Mouse (Mus musculus): ENCODE measurements around the gene Dpp7. TPM values are rescaled to one million over a fixed set of nuclear protein-coding genes. Genes with fewer than 3 reads are reported as not detected.

The Dpp7 gene
- polyA plus RNA-seq (2015; fragmentation: Nextera tagmentation; extraction: Ambion mirVana) = 26.4 and 27.5 TPM in 2 replicates

GRCm38 (mm10) chr2:25356208-25357079, at the start of gene Dpp7:
Dpp7 (minus strand) TSS chr2:25356359.
- Histone ChIP-seq H3K4me1 (replicated peaks) (peaks cover 28% of the 10 kb centered on the region), H3K4me2 (peak within 1 kb of the TSS; percentile 88), H3K27me3 (no peaks in the 10 kb centered on the region), H3K36me3 (peaks cover 28% of the 10 kb centered on the region), H3K9me3 (no peaks in the 10 kb centered on the region), H3K9ac (peak within 1 kb of the TSS; percentile 72), H3K27ac (replicated peaks) (no peak within 1 kb of the TSS), H3K4me3 (peak within 1 kb of the TSS; percentile 54)
- ATAC-seq (ENCODE audit: low read depth) = peak; percentile 80
- WGBS = 4% methylated on average over 13 of the region's 13 CpGs

DNA sequence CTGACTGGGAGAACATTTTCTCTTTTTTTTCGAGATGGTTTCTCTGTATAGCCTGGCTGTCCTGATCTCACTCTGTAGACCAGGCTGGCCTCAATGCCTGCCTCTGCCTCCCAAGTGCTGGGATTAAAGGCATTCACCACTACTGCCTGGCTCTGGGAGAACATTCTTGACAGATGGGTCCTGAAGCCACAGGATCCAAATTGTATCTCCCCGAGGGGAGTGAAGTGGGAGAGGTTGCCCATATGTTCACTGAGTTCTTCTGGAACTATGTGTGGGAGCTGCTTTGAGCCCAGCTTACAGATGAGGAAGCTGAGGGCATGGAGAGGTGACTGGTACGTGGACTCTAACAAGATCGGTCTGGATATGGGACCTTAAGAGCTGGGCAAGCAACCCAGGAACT, 47.8 kb upstream of the Dpp7 start:
- 82% methylated on average over 4 of the region's 4 CpGs for WGBS
- Histone ChIP-seq H3K36me3 (peaks cover 27% of the 10 kb centered on the region), H3K4me2 (peak overlapping the region; percentile 79), H3K4me3 (peak overlapping the region; percentile 96), H3K27me3 (peaks cover 25% of the 10 kb centered on the region), H3K4me1 (replicated peaks) (peaks cover 47% of the 10 kb centered on the region), H3K9ac (peak overlapping the region; percentile 99), H3K27ac (replicated peaks) (peak overlapping the region; percentile 94; the same call in 1 of the 2 replicates), H3K9me3 (no peaks in the 10 kb centered on the region)
- ATAC-seq (ENCODE audit: low read depth) = no peak

- H3K27ac ChIP-seq (replicated peaks) = peak overlapping the region; percentile 94
- under 1% methylated on average over 54 of the region's 54 CpGs for WGBS
Measured at GRCm38 (mm10) chr2:25402972-25403601, 46.9 kb upstream of the Dpp7 start.

DNA sequence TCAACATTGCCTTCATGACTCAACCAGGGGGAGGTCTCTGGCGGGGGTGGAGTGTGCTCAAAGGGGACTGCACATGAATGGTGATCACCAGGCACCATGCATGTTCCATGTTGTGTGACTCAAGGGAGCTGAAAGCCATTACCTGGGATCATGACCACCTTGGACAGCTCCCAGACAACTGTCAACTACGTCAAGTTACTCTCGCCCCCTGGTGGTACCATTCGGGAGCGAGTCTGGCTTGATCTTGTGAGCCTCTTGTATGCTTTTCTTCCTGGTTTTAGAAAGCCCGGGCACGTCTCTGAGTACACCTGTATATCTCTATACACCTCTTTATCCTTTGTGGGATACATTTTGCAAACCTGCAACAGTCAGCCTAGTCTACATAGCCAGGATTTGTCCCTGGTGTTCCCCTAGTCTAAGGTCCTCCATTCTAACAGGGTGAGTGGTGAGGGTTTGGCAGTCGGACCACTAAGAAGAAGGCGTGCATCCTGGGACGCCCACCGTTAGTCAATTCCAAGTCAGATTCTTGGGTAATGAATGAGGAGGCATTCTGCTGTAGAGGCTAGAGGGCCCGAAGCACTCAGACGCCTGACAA, 46.3 kb upstream of the Dpp7 start:
- H3K27me3 ChIP-seq = peaks cover 40% of the 10 kb centered on the region
- peaks cover 13% of the 10 kb centered on the region for H3K36me3 ChIP-seq
- H3K9ac ChIP-seq = peak overlapping the region; percentile 99
- ATAC-seq (ENCODE audit: low read depth) = peak; percentile 37
- peak overlapping the region; percentile 79 for H3K4me2 ChIP-seq
- H3K27ac ChIP-seq (replicated peaks) = peak overlapping the region; percentile 94
- 0% methylated on average over 13 of the region's 13 CpGs for WGBS
- H3K4me3 ChIP-seq = peak overlapping the region; percentile 96
- H3K9me3 ChIP-seq = no peaks in the 10 kb centered on the region
- H3K4me1 ChIP-seq (replicated peaks) = peaks cover 47% of the 10 kb centered on the region

More at GRCm38 (mm10) chr2:25402972-25403601, 46.9 kb upstream of the Dpp7 start:
- peak; percentile 84 for ATAC-seq (ENCODE audit: low read depth)
- Histone ChIP-seq H3K9me3 (no peaks in the 10 kb centered on the region), H3K4me1 (replicated peaks) (peaks cover 47% of the 10 kb centered on the region), H3K9ac (peak overlapping the region; percentile 99), H3K27me3 (peaks cover 34% of the 10 kb centered on the region), H3K4me2 (peak overlapping the region; percentile 79), H3K36me3 (peaks cover 19% of the 10 kb centered on the region), H3K4me3 (peak overlapping the region; percentile 96)

GRCm38 (mm10) chr2:25400764-25401163, 44.6 kb upstream of the Dpp7 start:
- Histone ChIP-seq H3K36me3 (no peaks in the 10 kb centered on the region), H3K4me2 (peak overlapping the region; percentile 48), H3K27ac (replicated peaks) (no peak overlapping the region), H3K9ac (peak overlapping the region; percentile 60), H3K4me1 (replicated peaks) (peaks cover 43% of the 10 kb centered on the region), H3K9me3 (no peaks in the 10 kb centered on the region), H3K4me3 (peak overlapping the region; percentile 27), H3K27me3 (peaks cover 57% of the 10 kb centered on the region)
- 3% methylated on average over 17 of the region's 17 CpGs for WGBS
- no peak for ATAC-seq (ENCODE audit: low read depth)

DNA sequence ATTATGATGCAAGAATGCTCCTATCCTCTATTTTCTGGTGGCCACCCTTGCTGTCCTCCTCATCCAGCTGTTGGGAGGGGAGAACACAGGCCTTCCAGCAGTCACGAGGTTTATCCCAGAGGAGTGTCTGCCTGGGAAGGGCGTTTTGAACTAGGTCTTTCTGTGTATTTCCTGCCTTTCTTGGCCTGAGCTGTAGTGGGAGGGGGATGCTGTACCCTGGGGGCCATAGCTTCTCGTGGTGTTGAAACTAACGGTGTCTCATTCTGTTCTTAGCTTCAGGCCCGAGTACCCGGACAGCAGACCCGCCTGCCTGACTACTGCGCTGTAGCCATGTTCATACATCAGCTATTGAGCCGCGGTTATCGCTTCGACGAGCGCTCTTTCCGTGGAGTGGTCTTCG, 44.1 kb upstream of the Dpp7 start:
- 20% methylated on average over 16 of the region's 16 CpGs for WGBS
- Histone ChIP-seq H3K9ac (peak overlapping the region; percentile 60), H3K27me3 (peaks cover 62% of the 10 kb centered on the region), H3K27ac (replicated peaks) (no peak overlapping the region), H3K4me1 (replicated peaks) (peaks cover 43% of the 10 kb centered on the region), H3K4me3 (peak overlapping the region; percentile 27), H3K4me2 (peak overlapping the region; percentile 48), H3K36me3 (no peaks in the 10 kb centered on the region), H3K9me3 (no peaks in the 10 kb centered on the region)
- no peak for ATAC-seq (ENCODE audit: low read depth)

GRCm38 (mm10) chr2:25399051-25399450, 42.9 kb upstream of the Dpp7 start, which contains the start of gene Npdc1:
Npdc1 (plus strand) TSS chr2:25399351.
- Histone ChIP-seq H3K36me3 (no peaks in the 10 kb centered on the region), H3K9ac (0 out of 2 replicates have a peak within 1 kb of the TSS, but pooled peaks have one; percentile 60), H3K9me3 (no peaks in the 10 kb centered on the region), H3K4me3 (no peak within 1 kb of the TSS), H3K27me3 (peaks cover 74% of the 10 kb centered on the region), H3K4me2 (peak within 1 kb of the TSS; percentile 48), H3K27ac (replicated peaks) (no peak within 1 kb of the TSS), H3K4me1 (replicated peaks) (peaks cover 41% of the 10 kb centered on the region)
- 61% methylated on average over 8 of the region's 8 CpGs for WGBS
- ATAC-seq (ENCODE audit: low read depth) = no peak

DNA sequence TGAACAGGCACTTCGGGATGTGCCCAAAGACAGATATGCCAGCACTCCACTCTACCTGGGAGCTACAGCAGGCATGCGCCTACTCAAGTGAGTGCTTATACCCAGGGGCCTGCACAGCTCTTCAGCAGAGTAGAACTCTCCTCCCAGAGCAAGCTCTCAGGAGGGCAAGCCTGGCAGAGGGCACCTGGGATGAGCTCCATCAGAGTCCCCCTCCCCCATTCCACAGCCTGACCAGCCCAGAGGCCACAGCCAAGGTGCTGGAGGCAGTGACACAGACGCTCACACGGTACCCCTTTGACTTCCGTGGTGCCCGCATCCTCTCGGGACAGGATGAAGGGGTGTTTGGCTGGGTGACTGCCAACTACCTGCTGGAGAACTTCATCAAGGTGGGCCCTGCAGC, 41.9 kb upstream of the Dpp7 start:
- no peaks in the 10 kb centered on the region for H3K36me3 ChIP-seq
- no peak overlapping the region for H3K27ac ChIP-seq (replicated peaks)
- no peak for ATAC-seq (ENCODE audit: low read depth)
- H3K4me1 ChIP-seq (replicated peaks) = peaks cover 37% of the 10 kb centered on the region
- H3K4me2 ChIP-seq = no peak overlapping the region
- 93% methylated on average over 7 of the region's 7 CpGs for WGBS
- peaks cover 84% of the 10 kb centered on the region for H3K27me3 ChIP-seq
- no peak overlapping the region for H3K9ac ChIP-seq
- no peak overlapping the region for H3K4me3 ChIP-seq
- H3K9me3 ChIP-seq = no peaks in the 10 kb centered on the region

- Histone ChIP-seq H3K9ac (no peak overlapping the region), H3K36me3 (no peaks in the 10 kb centered on the region), H3K4me3 (peak overlapping the region; percentile 35; the same call in 1 of the 2 replicates), H3K27ac (replicated peaks) (no peak overlapping the region), H3K4me1 (replicated peaks) (peaks cover 31% of the 10 kb centered on the region), H3K27me3 (peaks cover 95% of the 10 kb centered on the region), H3K9me3 (no peaks in the 10 kb centered on the region), H3K4me2 (peak overlapping the region; percentile 62; the same call in 1 of the 2 replicates)
- ATAC-seq (ENCODE audit: low read depth) = no peak
- WGBS = 73% methylated on average over 1 of the region's 1 CpGs
Measured at GRCm38 (mm10) chr2:25397010-25397409, 40.9 kb upstream of the Dpp7 start.

DNA sequence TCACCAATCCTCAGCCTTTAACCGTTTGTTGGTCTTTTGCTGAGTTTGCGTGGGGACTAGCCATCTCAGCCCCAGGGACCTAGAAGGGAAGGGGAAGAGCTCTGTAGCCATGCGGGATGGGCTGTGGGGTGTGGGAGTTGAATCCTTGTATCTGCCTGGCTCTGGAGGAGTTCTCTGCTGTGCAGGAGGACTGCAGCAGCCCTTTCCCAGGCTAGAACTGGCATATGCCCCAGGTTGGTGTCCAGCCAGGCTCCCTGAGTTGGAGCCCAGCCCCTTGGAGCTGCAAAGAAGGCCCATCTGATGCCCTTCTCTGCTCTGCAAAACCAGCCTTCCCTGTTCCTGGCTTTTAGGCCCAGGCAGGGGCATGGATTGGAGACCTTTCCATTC, 40.4 kb upstream of the Dpp7 start:
- Histone ChIP-seq H3K27me3 (peaks cover 97% of the 10 kb centered on the region), H3K4me3 (peak overlapping the region; percentile 35), H3K27ac (replicated peaks) (no peak overlapping the region), H3K4me2 (peak overlapping the region; percentile 62), H3K9me3 (no peaks in the 10 kb centered on the region), H3K36me3 (no peaks in the 10 kb centered on the region), H3K9ac (0 out of 2 replicates have a peak overlapping the region, but pooled peaks have one; percentile 60), H3K4me1 (replicated peaks) (peaks cover 31% of the 10 kb centered on the region)
- no peak for ATAC-seq (ENCODE audit: low read depth)
- 37% methylated on average over 3 of the region's 3 CpGs for WGBS

- ATAC-seq (ENCODE audit: low read depth) = no peak
- Histone ChIP-seq H3K4me2 (peak within 1 kb of the TSS; percentile 62), H3K27ac (replicated peaks) (no peak within 1 kb of the TSS; the same call in 1 of the 2 replicates), H3K4me1 (replicated peaks) (peaks cover 33% of the 10 kb centered on the region), H3K4me3 (peak within 1 kb of the TSS; percentile 35), H3K36me3 (no peaks in the 10 kb centered on the region), H3K9ac (peak within 1 kb of the TSS; percentile 60), H3K9me3 (no peaks in the 10 kb centered on the region), H3K27me3 (peaks cover 92% of the 10 kb centered on the region)
- 1% methylated on average over 57 of the region's 57 CpGs for WGBS
Measured at GRCm38 (mm10) chr2:25395721-25396596, 39.8 kb upstream of the Dpp7 start, which contains the start of gene Entpd2. Entpd2 (plus strand) TSS chr2:25395874.

Measured in neural tube, embryonic 13.5 days (tissue).